Mouse (Mus musculus): ENCODE measurements around the gene Slc29a1. TPM values are rescaled to one million over a fixed set of nuclear protein-coding genes. Genes with fewer than 3 reads are reported as not detected.

Gene Slc29a1
- polyA plus RNA-seq, 1 experiment from 2014 or later, result 47.9 TPM

DNA sequence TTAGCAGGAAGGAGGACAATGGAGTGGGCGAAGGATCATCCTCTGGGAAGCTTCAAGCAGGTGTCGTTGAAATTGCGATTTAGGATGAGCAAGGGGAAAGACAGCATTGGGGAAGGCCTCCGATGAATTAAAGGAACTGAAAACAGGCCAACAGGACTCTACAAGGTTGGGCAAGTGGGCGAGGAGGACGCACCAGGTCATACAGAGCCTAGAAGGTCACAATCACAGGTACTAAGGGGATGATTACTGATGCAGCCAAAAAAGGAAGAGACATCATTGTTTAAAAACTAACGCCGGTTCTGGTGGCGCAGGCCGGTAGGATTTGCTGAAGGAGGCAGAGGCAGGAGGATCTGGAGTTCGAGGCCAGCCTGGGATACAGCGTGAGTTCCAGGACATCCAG, 36.2 kb downstream of the Slc29a1 start:
- Histone ChIP-seq H3K27ac (no peak overlapping the region), H3K36me3 (peaks cover 27% of the 10 kb centered on the region), H3K9me3 (no peaks in the 10 kb centered on the region), H3K4me3 (no peak overlapping the region), H3K27me3 (replicated peaks) (no peaks in the 10 kb centered on the region), H3K9ac (no peak overlapping the region), H3K4me2 (replicated peaks) (peak overlapping the region; percentile 95; the same call in 1 of the 2 replicates), H3K4me1 (peaks cover 25% of the 10 kb centered on the region)
- ATAC-seq (ENCODE audit: low FRiP score, low read depth), result no peak
- WGBS, result 81% methylated on average over 12 of the region's 12 CpGs

DNA sequence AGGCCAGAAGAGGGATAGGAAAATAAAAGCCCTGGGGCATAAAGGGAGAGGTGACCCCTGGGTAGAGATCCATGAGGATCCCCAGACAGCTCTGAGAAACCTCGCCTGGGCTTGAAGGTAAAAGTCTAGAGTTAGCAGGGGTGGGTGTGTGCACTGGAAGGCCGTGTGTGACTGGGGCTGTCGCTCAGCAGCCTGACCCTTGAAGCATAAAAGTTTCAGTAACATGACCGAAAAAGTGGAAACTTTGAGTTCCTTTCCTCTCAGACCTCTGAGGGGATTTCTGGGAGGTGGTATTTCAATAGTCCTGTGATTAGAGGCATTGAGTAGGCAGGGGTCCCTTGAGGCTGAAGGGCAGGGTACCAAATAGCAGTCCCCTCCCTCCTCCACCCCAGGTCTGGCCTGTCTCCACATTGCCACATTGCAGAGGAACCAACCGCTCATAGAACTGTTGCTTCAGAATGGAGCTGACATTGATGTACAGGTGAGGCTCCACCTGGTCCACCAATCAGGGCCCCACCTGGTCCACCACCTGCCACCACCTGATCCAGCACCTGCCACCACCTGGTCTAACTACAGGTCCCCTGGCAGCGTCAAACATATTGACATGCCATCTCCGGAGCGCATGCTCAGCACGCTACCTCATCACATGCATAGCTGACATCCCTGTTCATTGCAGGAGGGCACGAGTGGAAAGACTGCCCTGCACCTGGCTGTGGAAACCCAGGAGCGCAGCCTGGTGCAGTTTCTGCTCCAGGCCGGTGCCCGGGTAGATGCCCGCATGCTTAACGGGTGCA, 39.5 kb downstream of the Slc29a1 start:
- 88% methylated on average over 15 of the region's 15 CpGs for WGBS

DNA sequence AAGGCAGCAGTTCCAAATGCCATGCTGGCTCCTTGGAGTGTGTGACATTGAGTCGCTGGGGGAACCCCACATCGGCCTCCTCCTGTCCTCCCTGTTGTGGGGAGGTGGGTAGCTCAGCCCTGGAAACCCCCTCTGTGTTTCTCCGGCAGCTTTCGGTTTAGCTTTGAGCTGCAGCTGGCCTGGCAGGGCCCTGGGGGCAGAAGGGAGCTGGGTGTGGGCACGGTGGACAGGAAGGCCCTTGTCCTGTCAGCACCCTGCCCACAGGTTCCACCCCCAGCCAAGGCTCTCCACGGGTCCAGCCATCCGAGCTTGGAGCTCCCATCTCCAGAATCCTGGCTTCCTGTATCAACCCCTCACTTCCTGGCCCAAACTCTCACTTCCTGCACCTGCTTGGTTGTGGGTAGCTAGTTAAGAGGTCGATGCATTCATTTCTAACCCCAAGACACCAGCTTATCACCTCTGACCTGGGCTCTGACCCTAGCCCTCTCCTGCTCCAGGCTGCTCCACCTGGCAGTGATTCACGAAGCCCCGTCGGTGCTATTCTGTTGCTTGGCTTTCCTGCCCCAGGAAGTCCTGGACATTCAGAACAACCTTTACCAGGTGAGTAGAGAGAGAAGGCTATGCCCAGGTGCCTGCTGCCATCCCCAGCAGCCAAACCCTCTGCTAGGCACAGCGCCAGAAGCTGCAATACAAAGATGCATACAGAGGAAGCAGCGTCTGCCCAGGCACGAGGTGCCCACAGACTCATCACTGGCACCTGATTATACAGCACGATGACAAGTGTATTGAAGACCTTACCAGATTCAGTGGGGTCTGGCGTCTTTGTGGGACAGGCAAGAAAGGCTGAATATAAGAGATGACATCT, 41.2 kb downstream of the Slc29a1 start:
- Histone ChIP-seq H3K27ac (no peak overlapping the region), H3K9me3 (no peaks in the 10 kb centered on the region), H3K4me3 (no peak overlapping the region), H3K4me2 (replicated peaks) (no peak overlapping the region; the same call in 1 of the 2 replicates), H3K4me1 (peaks cover 17% of the 10 kb centered on the region), H3K36me3 (no peaks in the 10 kb centered on the region), H3K9ac (no peak overlapping the region), H3K27me3 (replicated peaks) (peaks cover 12% of the 10 kb centered on the region)
- 77% methylated on average over 16 of the region's 16 CpGs for WGBS
- no peak for ATAC-seq (ENCODE audit: low FRiP score, low read depth)

More for the DNA sequence above, 39.5 kb downstream of the Slc29a1 start:
- Histone ChIP-seq H3K27ac (no peak overlapping the region), H3K4me2 (replicated peaks) (no peak overlapping the region), H3K27me3 (replicated peaks) (peaks cover 12% of the 10 kb centered on the region), H3K4me1 (peaks cover 26% of the 10 kb centered on the region), H3K36me3 (no peaks in the 10 kb centered on the region), H3K4me3 (no peak overlapping the region), H3K9ac (no peak overlapping the region), H3K9me3 (no peaks in the 10 kb centered on the region)
- no peak for ATAC-seq (ENCODE audit: low FRiP score, low read depth)

- no peak overlapping the region for H3K4me3 ChIP-seq
- no peaks in the 10 kb centered on the region for H3K36me3 ChIP-seq
- ATAC-seq (ENCODE audit: low FRiP score, low read depth), result no peak
- H3K9me3 ChIP-seq, result no peaks in the 10 kb centered on the region
- 73% methylated on average over 7 of the region's 7 CpGs for WGBS
- H3K27me3 ChIP-seq (replicated peaks), result peaks cover 12% of the 10 kb centered on the region
- 0 out of 2 replicates have a peak overlapping the region, but pooled peaks have one; percentile 21 for H3K9ac ChIP-seq
- H3K4me1 ChIP-seq, result peaks cover 17% of the 10 kb centered on the region
- H3K27ac ChIP-seq, result no peak overlapping the region
- H3K4me2 ChIP-seq (replicated peaks), result peak overlapping the region; percentile 96; the same call in 1 of the 2 replicates
These were observed 42.1 kb downstream of the Slc29a1 start for GRCm38 (mm10) chr17:45557246-45557824.

GRCm38 (mm10) chr17:45556514-45557245, 42.7 kb downstream of the Slc29a1 start:
- Histone ChIP-seq H3K36me3 (no peaks in the 10 kb centered on the region), H3K4me2 (replicated peaks) (peak overlapping the region; percentile 96), H3K27ac (no peak overlapping the region), H3K4me3 (peak overlapping the region; percentile 55), H3K4me1 (peaks cover 20% of the 10 kb centered on the region), H3K9ac (peak overlapping the region; percentile 61; the same call in 1 of the 2 replicates), H3K9me3 (no peaks in the 10 kb centered on the region), H3K27me3 (replicated peaks) (peaks cover 12% of the 10 kb centered on the region)
- WGBS, result 63% methylated on average over 3 of the region's 3 CpGs
- ATAC-seq (ENCODE audit: low FRiP score, low read depth), result no peak

- no peak overlapping the region for H3K27ac ChIP-seq
- H3K27me3 ChIP-seq (replicated peaks), result peaks cover 12% of the 10 kb centered on the region
- 4% methylated on average over 14 of the region's 14 CpGs for WGBS
- peak overlapping the region; percentile 96 for H3K4me2 ChIP-seq (replicated peaks)
- peaks cover 24% of the 10 kb centered on the region for H3K4me1 ChIP-seq
- no peak for ATAC-seq (ENCODE audit: low FRiP score, low read depth)
- no peaks in the 10 kb centered on the region for H3K9me3 ChIP-seq
- peak overlapping the region; percentile 61 for H3K9ac ChIP-seq
- H3K36me3 ChIP-seq, result no peaks in the 10 kb centered on the region
- peak overlapping the region; percentile 55 for H3K4me3 ChIP-seq
These were observed 43.3 kb downstream of the Slc29a1 start for GRCm38 (mm10) chr17:45556107-45556489.

GRCm38 (mm10) chr17:45555452-45556106, 43.8 kb downstream of the Slc29a1 start, which contains the start of gene Nfkbie:
Nfkbie (plus strand) TSS chr17:45555703.
- peak; percentile 72 for ATAC-seq (ENCODE audit: low FRiP score, low read depth)
- peak within 1 kb of the TSS; percentile 55 for H3K4me3 ChIP-seq
- peak within 1 kb of the TSS; percentile 61 for H3K9ac ChIP-seq
- H3K36me3 ChIP-seq, result no peaks in the 10 kb centered on the region
- peak within 1 kb of the TSS; percentile 96 for H3K4me2 ChIP-seq (replicated peaks)
- no peaks in the 10 kb centered on the region for H3K9me3 ChIP-seq
- under 1% methylated on average over 45 of the region's 45 CpGs for WGBS
- H3K27ac ChIP-seq, result no peak within 1 kb of the TSS
- H3K27me3 ChIP-seq (replicated peaks), result peaks cover 12% of the 10 kb centered on the region
- H3K4me1 ChIP-seq, result peaks cover 26% of the 10 kb centered on the region

- H3K9me3 ChIP-seq, result no peaks in the 10 kb centered on the region
- WGBS, result 57% methylated on average over 1 of the region's 1 CpGs
- no peak overlapping the region for H3K4me2 ChIP-seq (replicated peaks)
- H3K9ac ChIP-seq, result no peak overlapping the region
- ATAC-seq (ENCODE audit: low FRiP score, low read depth), result no peak
- H3K27ac ChIP-seq, result no peak overlapping the region
- peaks cover 12% of the 10 kb centered on the region for H3K27me3 ChIP-seq (replicated peaks)
- H3K36me3 ChIP-seq, result no peaks in the 10 kb centered on the region
- peaks cover 36% of the 10 kb centered on the region for H3K4me1 ChIP-seq
- no peak overlapping the region for H3K4me3 ChIP-seq
These were observed 45.0 kb downstream of the Slc29a1 start for GRCm38 (mm10) chr17:45554420-45554819.

- Histone ChIP-seq H3K9me3 (no peaks in the 10 kb centered on the region), H3K4me3 (no peak overlapping the region), H3K9ac (no peak overlapping the region), H3K4me1 (peaks cover 41% of the 10 kb centered on the region), H3K4me2 (replicated peaks) (no peak overlapping the region), H3K27me3 (replicated peaks) (peaks cover 12% of the 10 kb centered on the region), H3K36me3 (no peaks in the 10 kb centered on the region), H3K27ac (no peak overlapping the region)
- no peak for ATAC-seq (ENCODE audit: low FRiP score, low read depth)
- WGBS, result 81% methylated on average over 3 of the region's 3 CpGs
These were observed 46.3 kb downstream of the Slc29a1 start for GRCm38 (mm10) chr17:45553065-45553464.

GRCm38 (mm10) chr17:45551816-45552451, 47.5 kb downstream of the Slc29a1 start:
- H3K4me2 ChIP-seq (replicated peaks), result no peak overlapping the region
- peaks cover 20% of the 10 kb centered on the region for H3K27me3 ChIP-seq (replicated peaks)
- H3K9ac ChIP-seq, result no peak overlapping the region
- peaks cover under 1% of the 10 kb centered on the region for H3K36me3 ChIP-seq
- WGBS, result 5% methylated on average over 8 of the region's 8 CpGs
- ATAC-seq (ENCODE audit: low FRiP score, low read depth), result no peak
- peaks cover 36% of the 10 kb centered on the region for H3K4me1 ChIP-seq
- H3K9me3 ChIP-seq, result no peaks in the 10 kb centered on the region
- H3K27ac ChIP-seq, result no peak overlapping the region
- H3K4me3 ChIP-seq, result no peak overlapping the region

Data from neural tube, embryonic 12.5 days (tissue).